Mouse (Mus musculus) testis, adult 2 months (tissue): ENCODE results near the gene Ccdc82. TPM values are rescaled to one million over a fixed set of nuclear protein-coding genes. Genes with fewer than 3 reads are reported as not detected.

Experiments
- H3K27ac ChIP-seq: fragments of 200-500 bp; 2 replicates; pipeline ENCODE4 v1.5.1; 2012; ENCODE audit warnings: low read depth, low read length; ENCODE audit not compliant: control insufficient read depth, insufficient read depth
- H3K27me3 ChIP-seq: fragments of 200-500 bp; 2 replicates; pipeline ENCODE4 v1.6.1; 2012; ENCODE audit warnings: mild to moderate bottlenecking, low read length, moderate library complexity; ENCODE audit not compliant: control insufficient read depth, insufficient read depth
- H3K36me3 ChIP-seq: fragments of 200-500 bp; 2 replicates; pipeline ENCODE4 v1.6.1; 2012; ENCODE audit warnings: mild to moderate bottlenecking, low read length; ENCODE audit not compliant: control insufficient read depth, insufficient read depth
- H3K4me1 ChIP-seq: fragments of 200-500 bp; 2 replicates; pipeline ENCODE4 v1.6.1; 2012; ENCODE audit warnings: low read length; ENCODE audit not compliant: control insufficient read depth, insufficient read depth
- H3K4me3 ChIP-seq: fragments of 200-500 bp; 2 replicates; pipeline ENCODE4 v1.5.1; 2012; ENCODE audit warnings: low read depth, mild to moderate bottlenecking, low read length, moderate library complexity, mixed read lengths; ENCODE audit not compliant: control insufficient read depth
- CTCF ChIP-seq: fragments of 200-500 bp; IDR thresholded peaks from 2 replicates; pipeline ENCODE4 v1.5.1; 2012; ENCODE audit warnings: low read depth, mild to moderate bottlenecking, inconsistent platforms, low read length, moderate library complexity; ENCODE audit not compliant: control insufficient read depth, insufficient read depth, insufficient replicate concordance
- POLR2A ChIP-seq: fragments of 200-500 bp; IDR thresholded peaks from 2 replicates; pipeline ENCODE4 v1.6.1; 2012; ENCODE audit warnings: low read depth, mild to moderate bottlenecking, inconsistent platforms, low read length, moderate library complexity; ENCODE audit not compliant: control insufficient read depth
- polyA plus RNA-seq: library from polyadenylated mRNA; depleted of rRNA; stranded (reverse); fragments of >200 nt; gene quantifications from 2 replicates; pipeline ENCODE4 v1.2.3, GENCODE M21; 2012; rRNA removed

Gene Ccdc82
- 4.5 and 5.2 TPM in 2 replicates for polyA plus RNA-seq

GRCm38 (mm10) chr9:13246815-13247638 is at the start of gene Ccdc82:
Gene Ccdc82, plus strand, starts transcription at chr9:13246955.
- Histone ChIP-seq H3K4me1 (no peaks in the 10 kb centered on the region), H3K27ac (peak within 1 kb of the TSS; percentile 77), H3K4me3 (peak within 1 kb of the TSS; percentile 87), H3K27me3 (no peaks in the 10 kb centered on the region), H3K36me3 (no peaks in the 10 kb centered on the region)
- no peak for TF ChIP-seq POLR2A
- TF ChIP-seq CTCF, result no peak

- Histone ChIP-seq H3K4me3 (no peak overlapping the region), H3K27ac (no peak overlapping the region), H3K4me1 (no peaks in the 10 kb centered on the region), H3K27me3 (no peaks in the 10 kb centered on the region), H3K36me3 (no peaks in the 10 kb centered on the region)
- TF ChIP-seq CTCF, result no peak
- TF ChIP-seq POLR2A, result no peak
Measured at GRCm38 (mm10) chr9:13200079-13200478, 46.7 kb upstream of the Ccdc82 start.

- H3K36me3 ChIP-seq, result no peaks in the 10 kb centered on the region
- H3K27ac ChIP-seq, result no peak overlapping the region
- TF ChIP-seq CTCF, result no peak
- TF ChIP-seq POLR2A, result no peak
- no peaks in the 10 kb centered on the region for H3K4me1 ChIP-seq
- H3K27me3 ChIP-seq, result no peaks in the 10 kb centered on the region
- no peak overlapping the region for H3K4me3 ChIP-seq
Measured at GRCm38 (mm10) chr9:13203109-13203508, 43.6 kb upstream of the Ccdc82 start.

- H3K36me3 ChIP-seq, result no peaks in the 10 kb centered on the region
- H3K4me1 ChIP-seq, result no peaks in the 10 kb centered on the region
- H3K27ac ChIP-seq, result no peak overlapping the region
- H3K27me3 ChIP-seq, result no peaks in the 10 kb centered on the region
- no peak for TF ChIP-seq POLR2A
- no peak for TF ChIP-seq CTCF
- H3K4me3 ChIP-seq, result no peak overlapping the region
Measured at GRCm38 (mm10) chr9:13203681-13204080, 43.1 kb upstream of the Ccdc82 start.

- H3K4me1 ChIP-seq, result no peaks in the 10 kb centered on the region
- TF ChIP-seq CTCF (no peak), POLR2A (no peak)
- H3K4me3 ChIP-seq, result no peak overlapping the region
- no peak overlapping the region for H3K27ac ChIP-seq
- H3K36me3 ChIP-seq, result no peaks in the 10 kb centered on the region
- no peaks in the 10 kb centered on the region for H3K27me3 ChIP-seq
Measured at GRCm38 (mm10) chr9:13206369-13206768, 40.4 kb upstream of the Ccdc82 start.

GRCm38 (mm10) chr9:13225872-13226271 is 20.9 kb upstream of the Ccdc82 start:
- Histone ChIP-seq H3K4me1 (no peaks in the 10 kb centered on the region), H3K4me3 (no peak overlapping the region), H3K27me3 (no peaks in the 10 kb centered on the region), H3K27ac (no peak overlapping the region), H3K36me3 (no peaks in the 10 kb centered on the region)
- no peak for TF ChIP-seq POLR2A
- TF ChIP-seq CTCF, result no peak

GRCm38 (mm10) chr9:13230553-13230952 is 16.2 kb upstream of the Ccdc82 start:
- Histone ChIP-seq H3K27ac (no peak overlapping the region), H3K27me3 (no peaks in the 10 kb centered on the region), H3K4me1 (no peaks in the 10 kb centered on the region), H3K36me3 (no peaks in the 10 kb centered on the region), H3K4me3 (no peak overlapping the region)
- TF ChIP-seq POLR2A (no peak), CTCF (no peak)
